Mouse (Mus musculus): ENCODE measurements around the gene Mcoln2.

Mcoln2 gene

DNA sequence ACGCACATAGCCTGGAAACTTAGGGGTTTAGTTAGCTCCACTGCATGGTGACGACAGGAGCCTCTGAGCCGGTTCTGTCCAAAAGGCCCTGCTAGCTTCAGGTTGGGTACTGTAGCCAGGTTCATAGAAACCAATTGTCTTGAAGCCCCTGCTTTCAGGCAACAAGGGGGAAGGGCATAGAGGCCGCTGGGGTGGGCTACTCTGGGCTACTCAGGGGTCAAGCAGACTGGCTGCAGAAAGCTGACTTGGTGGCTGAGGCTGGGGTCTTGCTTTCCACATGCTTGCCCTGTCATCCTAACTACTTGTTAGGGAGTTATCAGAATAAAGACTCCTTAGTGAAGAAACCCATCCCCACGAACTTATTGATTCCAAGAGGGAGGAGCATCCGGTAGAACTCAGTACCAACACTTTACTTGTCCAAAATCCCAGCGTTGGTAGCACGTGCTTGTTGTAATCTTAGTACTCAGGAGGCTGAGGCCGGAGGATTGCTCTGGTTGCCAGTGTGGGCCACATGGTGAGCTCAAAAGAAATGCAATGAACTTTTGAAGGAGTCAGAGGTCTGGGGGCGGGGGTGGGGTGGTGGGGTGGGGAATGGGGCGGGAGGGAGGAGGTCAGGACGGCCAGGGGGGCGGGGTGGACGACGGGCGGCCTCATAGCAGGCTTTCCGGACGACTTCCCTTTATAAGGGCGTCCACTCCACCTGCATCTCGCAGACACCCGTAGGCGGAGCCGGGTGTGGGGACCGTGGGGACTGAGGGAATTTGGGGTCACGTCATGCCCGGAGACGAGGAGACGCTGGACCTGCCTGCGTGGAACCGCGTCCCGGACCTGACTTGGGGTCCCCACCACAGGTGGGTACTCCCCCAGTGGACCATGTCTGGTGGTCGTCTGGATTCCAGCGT, at the start of gene Mcoln2:
Mcoln2 (plus strand) TSS at position 678 of the 902 bp plus-strand sequence.
- DNase-seq (ENCODE audit: low spot score in 2 of 2) = no peak

DNA sequence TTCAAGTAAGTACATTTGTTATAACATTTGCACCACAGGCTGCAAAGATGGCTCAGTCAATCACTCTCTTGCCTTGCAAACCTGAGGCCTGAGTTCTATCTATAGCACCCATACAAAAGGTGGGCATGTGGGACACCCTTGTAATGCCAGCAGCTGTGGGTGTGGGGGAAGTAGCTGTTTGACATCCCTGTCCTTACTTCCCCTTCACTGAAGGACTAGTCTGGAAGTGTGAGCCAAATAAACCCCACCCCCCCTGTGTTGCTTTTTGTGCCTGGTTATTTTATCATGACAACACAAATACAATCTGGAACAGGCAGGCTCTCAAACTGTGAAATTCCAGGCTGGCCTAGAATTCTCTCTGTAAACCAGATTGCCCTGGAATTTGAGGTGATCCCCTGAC, 49.7 kb upstream of the Mcoln2 start:
- DNase-seq (ENCODE audit: low spot score in 2 of 2) = no peak

DNA sequence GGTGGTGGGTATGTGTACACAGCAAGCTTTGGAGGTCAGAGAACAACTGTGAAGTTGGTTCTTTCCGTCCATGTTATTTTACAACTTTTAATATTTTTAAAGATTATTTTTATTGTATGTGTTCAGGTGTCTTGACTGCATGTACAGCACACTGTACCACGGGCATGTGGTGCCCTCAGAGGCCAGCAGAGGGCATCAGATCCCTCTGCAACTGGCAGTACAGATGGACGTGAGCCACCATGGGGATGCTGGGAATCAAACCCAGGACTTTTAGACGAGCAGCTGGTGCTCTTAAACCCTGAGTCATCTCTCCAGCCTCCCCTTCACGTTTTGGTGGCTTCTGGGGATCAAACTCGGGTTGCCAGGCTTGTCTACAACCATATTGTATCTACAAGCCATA, 47.6 kb upstream of the Mcoln2 start:
- DNase-seq (ENCODE audit: low spot score in 2 of 2) = no peak

DNA sequence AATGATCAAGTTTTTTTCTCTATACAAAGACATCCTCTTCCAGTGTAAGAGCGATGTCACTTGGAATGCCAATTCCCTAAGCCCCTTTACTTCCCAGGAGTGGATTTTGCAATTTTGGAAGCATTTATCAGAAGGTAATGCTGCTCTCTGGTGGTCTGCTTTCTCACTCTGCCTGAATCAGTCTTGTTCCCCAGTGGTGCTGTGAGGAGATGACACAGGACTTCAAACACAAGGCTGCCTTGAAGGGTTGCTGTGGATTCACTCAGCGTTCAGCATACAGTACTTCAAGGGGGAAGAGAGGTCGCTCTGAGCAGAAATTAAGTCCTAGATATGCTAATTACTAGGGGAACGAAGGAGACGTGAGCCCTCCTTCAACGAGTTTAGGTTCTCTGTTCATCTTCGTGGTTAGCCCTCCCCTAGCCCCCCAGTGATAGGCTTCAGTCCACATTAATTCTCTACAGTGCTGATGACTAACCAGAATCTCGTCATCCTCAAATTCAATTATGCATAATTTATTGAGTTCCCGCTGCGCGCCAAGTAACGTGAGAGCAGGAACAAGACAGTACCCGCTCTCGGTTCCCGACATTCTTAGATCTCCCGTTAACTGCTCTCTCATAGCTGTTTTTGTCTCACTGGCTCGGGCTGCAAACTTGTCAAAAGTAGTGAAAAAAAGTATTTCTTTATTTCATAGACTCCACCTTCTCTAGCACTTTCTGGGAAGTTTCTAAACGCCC, 42.4 kb upstream of the Mcoln2 start:
- peak; percentile 41 to 43 for DNase-seq (ENCODE audit: low spot score in 2 of 2)

DNA sequence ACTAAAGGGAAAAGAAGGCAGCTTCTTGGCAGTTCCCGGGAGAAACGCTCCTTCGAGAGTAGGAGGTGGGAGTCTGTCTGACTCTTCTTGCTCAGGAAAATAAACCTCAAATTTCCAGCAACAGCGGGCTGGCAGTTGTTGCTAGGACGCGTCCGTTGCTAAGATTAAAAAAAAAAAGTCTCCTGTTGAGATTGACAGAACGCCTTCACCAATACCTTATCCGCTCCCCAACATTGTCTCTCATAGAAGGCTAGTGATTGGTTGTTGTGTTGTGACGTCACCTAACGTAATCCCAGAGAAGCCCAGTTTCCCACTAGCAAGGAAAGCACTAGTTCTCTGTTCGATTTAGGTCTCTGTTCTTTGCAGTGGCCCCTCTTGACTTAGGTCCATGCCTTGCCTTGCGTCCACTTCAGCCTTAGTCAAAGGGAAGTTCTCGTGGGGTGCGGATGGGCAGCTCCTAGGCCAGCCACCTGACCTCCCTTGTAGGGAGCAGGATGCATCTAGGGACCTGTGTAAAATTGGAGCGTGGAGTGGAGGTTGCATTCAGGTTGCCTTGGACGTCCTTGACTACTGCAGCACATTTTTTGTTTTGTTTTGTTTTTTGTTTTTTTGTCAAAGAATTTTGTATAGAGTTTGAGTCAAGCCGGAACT, 41.6 kb upstream of the Mcoln2 start, which contains the start of gene Wdr63:
Wdr63 (minus strand) TSS at position 210 of the 651 bp plus-strand sequence.
- peak; percentile 83 to 94 for DNase-seq (ENCODE audit: low spot score in 2 of 2)

DNA sequence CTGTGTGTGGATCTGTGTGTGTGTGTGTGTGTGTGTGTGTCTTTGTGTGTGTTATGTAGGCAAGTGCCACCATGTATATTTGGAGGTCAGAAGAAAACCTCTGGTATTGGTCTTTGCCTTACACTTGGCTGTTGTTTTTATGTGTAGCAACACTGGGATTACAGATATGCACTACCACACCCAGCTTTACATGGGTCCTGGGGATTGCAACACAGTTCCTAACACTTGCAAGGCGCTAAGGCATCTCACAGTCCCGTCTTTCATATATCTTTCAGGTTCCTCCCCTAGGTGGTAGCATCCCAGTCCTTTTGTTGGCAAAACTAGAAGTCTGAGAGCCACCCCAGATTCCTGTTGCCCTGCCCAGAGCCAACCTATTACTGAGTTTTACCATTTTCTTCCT, 40.7 kb upstream of the Mcoln2 start:
- no peak for DNase-seq (ENCODE audit: low spot score in 2 of 2)

DNA sequence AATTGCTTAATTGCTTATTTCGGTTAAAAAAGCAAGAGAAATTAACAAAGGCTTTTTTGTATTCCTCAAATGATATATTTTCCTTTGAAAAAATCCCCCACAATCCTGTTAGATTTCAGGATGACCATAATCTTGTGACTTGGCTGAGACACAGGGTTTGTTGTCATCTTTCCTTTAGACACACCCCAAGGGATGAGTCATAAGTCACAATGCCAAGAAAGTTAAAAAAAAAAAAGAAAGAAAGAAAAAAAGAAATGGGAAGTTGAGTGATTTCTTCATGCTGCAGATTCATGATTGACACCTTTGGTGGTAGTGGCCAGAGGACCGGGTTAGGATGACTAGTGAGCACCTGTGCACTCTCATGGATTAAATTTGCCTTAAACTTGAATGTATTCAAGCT, 39.3 kb upstream of the Mcoln2 start:
- DNase-seq (ENCODE audit: low spot score in 2 of 2) = no peak

DNA sequence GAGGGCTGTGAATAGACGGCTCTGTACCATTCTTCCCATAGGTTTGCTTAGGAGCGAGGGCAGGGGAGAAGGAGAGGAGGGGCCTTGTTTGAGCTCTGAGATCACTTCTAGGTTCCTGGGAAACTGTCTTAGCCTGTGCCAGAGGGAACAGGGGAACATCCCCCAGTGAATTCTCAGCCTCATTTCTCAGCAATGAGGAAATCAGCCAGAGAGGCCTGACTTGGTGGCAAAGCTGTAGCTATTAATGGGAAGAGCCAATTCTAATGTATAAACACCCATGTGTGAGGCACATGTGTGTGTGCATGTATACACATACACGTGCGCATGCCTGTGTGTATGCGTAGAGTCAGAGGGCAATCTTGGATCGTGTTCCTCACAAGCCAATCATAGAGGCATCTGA, 38.7 kb upstream of the Mcoln2 start:
- no peak for DNase-seq (ENCODE audit: low spot score in 2 of 2)

DNA sequence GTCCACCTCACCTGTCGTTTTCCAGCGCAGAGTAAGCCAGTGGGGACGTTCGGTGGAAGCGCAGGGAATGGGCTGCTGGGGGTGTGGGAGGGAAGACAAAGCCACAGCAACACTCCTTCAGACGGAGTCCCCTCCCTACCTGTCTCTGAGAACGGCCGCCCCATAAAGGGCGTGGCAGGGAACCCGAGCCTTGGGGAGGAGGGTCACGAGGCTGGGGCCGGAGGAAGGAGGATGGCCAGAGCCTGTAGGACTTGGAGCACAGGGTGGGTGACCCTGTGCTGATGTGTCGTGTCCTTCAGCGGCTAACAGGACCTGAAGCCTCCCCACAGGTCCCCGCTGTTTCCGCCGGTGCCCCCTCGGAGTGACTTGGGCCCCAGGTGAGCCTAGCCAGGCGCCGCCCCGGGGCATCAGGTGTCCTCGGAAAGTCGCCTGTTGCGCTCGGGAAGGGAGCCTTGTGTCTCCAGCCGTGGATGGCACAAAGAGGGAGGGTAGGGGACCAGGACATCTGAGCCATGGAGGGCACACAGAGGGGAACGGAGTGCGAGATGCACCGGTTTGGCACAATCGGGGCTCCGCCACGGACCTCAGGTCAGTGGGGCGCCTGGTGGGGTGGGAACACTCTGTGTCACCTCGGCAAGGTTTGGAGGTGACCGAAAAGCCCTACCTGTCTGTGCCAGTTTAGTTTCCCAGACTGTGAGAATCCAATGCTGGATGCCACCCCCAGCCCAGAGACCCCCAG, 32.2 kb upstream of the Mcoln2 start, which contains the start of gene Mcoln3:
Mcoln3 (plus strand) TSS at position 193 of the 739 bp plus-strand sequence.
- DNase-seq (ENCODE audit: low spot score in 2 of 2) = no peak

DNA sequence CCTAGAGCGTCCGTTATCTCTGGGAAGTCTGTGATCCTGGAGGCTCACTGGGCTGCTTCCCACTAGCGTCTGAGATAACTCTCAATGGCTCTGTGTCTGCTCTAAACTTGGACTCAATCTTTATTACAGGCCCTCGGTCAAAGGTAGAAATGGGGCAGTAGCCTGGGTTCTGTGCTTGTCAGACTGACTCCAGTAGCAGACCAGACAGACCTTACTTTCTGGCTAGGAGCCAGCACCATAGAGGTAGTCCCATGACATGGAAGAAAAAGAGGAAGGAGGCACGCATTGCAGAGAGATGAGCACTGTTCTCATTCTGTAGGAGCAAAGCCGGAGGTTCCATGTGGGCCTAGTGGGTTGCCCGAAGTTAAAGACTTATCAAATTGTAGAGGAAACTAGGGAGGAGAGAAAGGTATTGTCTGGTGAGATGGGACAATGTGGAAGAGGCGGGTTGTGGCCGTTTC, 31.6 kb upstream of the Mcoln2 start:
- DNase-seq (ENCODE audit: low spot score in 2 of 2) = no peak

DNA sequence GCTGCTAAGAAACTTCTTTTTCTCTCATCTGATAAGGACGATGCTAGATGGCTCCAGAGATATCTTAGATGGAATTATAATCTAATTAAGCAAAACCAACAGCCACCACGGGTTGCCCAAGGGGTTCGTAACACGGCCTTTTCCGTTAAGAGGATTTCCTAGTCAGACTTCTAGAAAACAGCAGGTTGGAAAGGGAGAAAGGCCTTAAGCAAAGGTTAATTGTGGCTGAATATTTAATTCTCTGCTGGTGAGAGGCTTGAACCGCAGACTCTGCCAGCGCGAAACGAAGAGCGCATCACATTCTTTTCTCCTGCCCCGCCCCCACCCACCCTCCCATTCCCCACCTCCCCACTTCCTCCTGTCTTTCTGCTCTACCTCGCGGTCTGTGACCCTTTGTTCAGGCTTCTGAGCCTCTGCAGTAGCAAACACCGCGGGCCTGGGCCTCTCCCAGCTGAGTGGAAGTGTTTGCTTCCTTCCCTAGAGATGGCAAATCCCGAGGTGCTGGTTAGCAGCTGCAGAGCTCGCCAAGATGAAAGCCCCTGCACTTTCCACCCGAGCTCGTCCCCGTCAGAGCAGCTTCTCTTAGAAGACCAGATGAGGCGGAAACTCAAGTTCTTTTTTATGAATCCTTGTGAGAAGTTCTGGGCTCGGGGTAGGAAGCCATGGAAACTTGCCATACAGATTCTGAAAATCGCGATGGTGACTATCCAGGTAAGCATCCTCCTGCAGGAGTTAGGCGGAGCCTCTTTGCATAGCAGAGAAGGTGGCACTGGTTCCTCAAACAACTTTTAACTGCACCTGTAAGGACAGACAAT, 28.1 kb upstream of the Mcoln2 start:
- no peak for DNase-seq (ENCODE audit: low spot score in 2 of 2)

DNA sequence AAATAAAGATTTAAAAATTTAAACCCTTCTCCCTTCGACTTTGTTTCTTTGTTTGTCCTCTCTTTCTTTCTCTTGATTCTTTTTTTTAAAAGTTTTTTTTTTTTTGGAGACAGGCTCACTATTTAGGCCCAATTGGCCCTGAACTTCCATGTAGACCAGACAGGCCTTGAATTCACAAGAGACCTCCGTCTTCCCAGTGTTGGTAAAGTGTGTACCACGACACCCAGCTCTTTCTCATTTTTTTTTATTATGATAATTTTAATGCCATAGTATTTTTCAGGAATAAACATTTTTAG, 27.6 kb upstream of the Mcoln2 start:
- DNase-seq (ENCODE audit: low spot score in 2 of 2) = no peak

DNA sequence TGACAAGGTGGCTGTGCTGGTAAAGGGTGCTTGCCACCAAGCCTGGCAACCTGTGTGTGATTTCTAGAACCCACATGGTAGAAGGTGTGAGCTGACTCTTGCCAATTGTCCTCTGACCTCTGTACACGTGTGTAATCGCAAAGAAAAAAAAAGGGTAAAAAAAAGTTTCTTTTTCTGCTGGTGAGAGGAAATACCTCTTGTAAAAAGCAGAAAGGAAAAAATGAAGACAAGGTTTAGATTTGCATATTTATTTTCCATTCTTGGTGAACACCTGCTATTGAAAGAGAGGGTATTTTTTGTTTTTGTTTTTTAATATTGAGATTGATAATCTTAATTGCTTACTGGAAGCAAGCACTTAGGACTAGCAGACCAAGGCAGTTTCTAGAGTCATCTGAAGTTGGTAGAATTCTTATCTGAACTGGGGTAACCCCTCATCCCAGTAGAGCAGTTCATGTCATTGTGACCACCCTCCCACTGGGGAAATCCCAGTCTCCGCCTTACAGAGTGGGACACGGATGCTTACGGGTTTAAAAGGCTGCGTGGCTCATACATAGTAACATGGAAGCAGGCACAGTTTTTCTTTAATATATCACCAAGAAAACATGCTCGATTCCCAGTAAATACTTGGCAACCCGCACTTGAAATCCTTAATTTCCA, 26.7 kb upstream of the Mcoln2 start:
- no peak for DNase-seq (ENCODE audit: low spot score in 2 of 2)

DNA sequence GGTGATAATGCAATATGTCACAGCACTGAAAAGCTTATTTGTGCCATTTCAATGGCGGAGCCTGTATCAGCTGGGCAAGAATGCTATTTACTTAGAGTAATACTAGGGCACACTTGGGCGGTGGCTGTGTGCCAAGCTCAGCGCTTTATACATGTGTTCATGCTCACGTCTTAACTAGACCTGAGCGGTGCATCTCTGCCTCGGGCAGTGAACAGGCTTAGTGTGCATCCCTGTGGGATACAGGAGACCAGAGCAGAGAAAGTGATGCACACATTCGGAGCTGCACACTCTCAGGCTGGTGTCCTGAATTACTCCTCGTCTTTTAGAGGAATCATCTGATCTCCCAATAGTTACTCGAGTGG, 26.2 kb upstream of the Mcoln2 start:
- no peak for DNase-seq (ENCODE audit: low spot score in 2 of 2)

DNA sequence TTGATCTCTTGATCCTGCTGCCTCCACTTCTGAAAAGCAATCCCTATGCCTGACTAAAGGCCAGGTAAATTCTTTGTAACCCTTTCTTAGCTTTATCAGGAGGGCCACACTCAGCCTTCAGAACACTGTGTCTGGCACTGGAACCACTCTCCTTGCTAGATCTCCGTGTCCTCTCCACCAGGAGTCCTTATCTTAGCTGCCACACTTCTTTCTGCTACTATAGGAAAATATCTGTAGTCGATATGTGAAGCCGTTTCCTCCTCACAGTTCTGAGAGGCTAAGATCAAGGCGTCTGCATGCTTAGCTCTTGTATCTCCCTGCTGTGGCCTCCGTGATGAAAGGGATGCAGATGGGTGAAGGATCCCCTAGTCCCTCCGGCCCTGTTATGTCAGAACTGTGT, 22.4 kb upstream of the Mcoln2 start:
- DNase-seq (ENCODE audit: low spot score in 2 of 2) = no peak

DNA sequence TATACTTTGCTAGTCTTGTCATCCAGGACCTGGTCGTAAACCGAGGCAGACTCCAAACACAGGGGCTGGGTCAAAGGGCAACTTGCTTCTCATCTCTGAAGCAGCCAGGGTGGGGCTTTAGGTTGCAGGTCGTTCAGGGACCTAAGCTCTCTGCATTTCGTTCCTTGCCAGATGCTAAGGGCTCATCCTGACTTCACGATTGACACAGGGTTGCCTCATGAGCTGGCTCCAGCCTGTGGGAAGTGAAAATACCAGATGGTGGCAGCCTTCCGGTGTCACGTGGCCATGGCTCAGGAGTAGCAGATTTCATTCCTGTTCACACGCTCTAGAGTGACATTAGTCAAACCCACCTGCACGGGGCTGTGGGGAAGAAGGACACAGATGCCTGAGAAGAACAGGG, 14.8 kb upstream of the Mcoln2 start:
- DNase-seq (ENCODE audit: low spot score in 2 of 2) = no peak

DNA sequence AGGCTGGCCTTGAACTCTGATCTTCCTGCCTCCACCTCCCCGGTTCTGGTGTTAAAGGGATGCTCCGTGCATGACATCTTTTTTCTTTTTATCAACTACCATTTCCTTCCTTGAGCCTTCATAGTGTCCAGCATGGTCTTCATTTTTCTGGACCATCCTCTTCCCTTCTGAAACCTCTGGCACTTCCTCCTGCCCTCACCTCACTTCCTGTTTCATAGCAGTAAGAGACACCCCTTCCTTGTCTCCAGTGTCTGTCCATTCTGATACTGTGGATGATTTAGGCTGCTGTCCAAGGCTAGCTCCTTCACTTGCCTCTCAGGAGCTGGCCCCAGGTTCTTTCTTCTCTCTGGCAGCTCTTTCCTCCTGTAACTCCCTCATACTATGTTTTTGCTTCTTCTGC, 14.2 kb upstream of the Mcoln2 start:
- DNase-seq (ENCODE audit: low spot score in 2 of 2) = no peak

DNA sequence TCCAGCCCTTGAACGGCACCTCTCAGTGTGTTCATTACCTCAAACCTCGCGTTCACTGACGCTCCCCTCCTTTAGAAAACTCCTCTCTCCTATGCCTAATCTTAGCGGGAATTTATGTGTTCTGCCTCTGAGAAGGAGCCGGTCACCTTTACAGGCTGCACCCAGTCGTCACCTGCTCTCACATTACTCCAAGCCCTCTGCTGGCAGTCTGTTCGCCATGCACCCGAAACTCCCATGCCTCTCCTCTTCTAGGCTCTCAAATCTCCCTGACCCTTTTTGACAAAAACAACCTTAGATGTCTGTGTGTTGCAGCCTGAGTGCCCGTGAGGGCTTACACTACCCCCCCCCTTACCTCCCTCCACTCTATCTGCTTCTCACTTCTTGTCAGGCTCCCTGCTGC, 13.2 kb upstream of the Mcoln2 start:
- no peak for DNase-seq (ENCODE audit: low spot score in 2 of 2)

DNA sequence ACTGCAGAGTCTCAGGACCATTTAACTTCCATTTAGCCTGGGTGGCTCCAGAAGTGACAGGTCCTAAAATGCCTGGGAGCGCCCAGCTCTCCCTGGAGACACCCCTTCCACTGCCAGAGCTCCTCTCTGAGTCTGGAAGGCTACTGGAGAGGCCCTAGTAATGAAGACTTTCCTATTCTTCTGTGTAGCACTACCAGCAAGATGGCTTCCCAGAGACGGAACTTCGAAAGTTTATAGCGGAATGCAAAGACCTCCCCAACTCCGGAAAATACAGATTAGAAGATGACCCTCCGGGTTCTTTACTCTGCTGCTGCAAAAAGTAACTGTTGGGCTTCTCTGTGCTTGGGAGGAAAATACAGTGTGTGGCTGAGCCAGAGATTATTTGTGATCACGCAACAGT, 9.4 kb upstream of the Mcoln2 start:
- DNase-seq (ENCODE audit: low spot score in 2 of 2) = no peak

DNA sequence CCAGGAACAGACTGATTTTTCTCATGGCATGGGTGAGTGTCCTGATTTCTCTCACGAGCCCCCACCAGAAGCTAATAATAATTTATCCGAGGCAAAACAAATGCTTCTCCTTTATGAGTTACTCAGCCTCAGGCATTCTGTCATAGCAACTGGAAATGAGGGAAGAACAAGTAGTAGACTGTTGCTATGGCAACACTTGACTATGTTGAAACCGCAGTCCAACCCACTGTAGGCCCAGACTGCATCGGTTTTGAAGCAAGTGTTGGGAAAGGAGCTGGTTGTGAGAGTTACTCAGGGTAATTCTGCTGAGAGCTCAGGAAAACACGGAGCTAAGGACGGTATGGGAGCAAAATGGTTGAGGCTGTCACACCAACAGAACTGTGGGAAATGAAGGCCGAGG, 7.1 kb upstream of the Mcoln2 start:
- DNase-seq (ENCODE audit: low spot score in 2 of 2) = no peak

DNA sequence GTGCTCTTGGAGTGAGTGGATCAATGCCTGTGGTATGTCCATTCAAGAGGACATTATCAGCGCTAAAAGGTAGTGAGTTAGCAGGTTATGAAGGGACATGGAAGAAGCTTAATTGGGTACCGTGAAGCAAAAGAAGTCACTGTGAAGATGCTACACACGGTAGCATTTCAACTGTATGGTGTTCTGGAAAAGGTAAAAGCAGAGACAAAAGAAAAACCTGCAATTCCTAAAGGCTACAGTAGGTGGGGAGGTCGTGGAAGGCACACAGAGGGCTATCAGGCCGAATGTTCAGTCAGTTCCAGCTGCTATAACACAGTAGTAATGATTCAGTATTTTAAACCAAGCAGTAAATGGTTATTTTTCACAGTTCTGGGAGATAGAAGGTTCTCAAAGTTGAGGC, 4.1 kb upstream of the Mcoln2 start:
- DNase-seq (ENCODE audit: low spot score in 2 of 2) = no peak
